Mouse (Mus musculus) hindbrain, embryonic 11.5 days (tissue): ENCODE measurements around the gene Ndst2. TPM values are rescaled to one million over a fixed set of nuclear protein-coding genes. Genes with fewer than 3 reads are reported as not detected.
A peak's percentile ranks its signal among the peaks of the same experiment; 100 is the strongest.

Experiments
- ATAC-seq: fragments of 200-750 bp; cut with Nextera tagmentation; 2 replicates; pipeline ENCODE4 v1.8.0; 2017; ENCODE audit warnings: mild to moderate bottlenecking, moderate TSS enrichment, moderate library complexity; ENCODE audit not compliant: low FRiP score
- DNase-seq: peaks from one replicate; pipeline ENCODE4 v3.0.0-alpha.2; 2015; ENCODE audit warnings: low spot score
- H3K27ac ChIP-seq: fragments of 300-500 bp; sonication (generic); 2 replicates; pipeline ENCODE4 v1.5.1; 2014; ENCODE audit warnings: mild to moderate bottlenecking, low read depth, low read length
- H3K27me3 ChIP-seq: fragments of 300-500 bp; sonication (generic); 2 replicates; pipeline ENCODE4 v1.6.1; 2014; ENCODE audit warnings: mild to moderate bottlenecking, low read length, moderate library complexity, mixed read lengths; ENCODE audit not compliant: control insufficient read depth, insufficient read depth
- H3K36me3 ChIP-seq: fragments of 300-500 bp; sonication (generic); 2 replicates; pipeline ENCODE4 v1.6.1; 2014; ENCODE audit warnings: mild to moderate bottlenecking, low read length, moderate library complexity, mixed read lengths; ENCODE audit not compliant: control insufficient read depth, insufficient read depth
- H3K4me1 ChIP-seq: fragments of 300-500 bp; sonication (generic); replicated peaks from 2 replicates; pipeline ENCODE4 v1.6.1; 2014; ENCODE audit warnings: low read length, mixed read lengths; ENCODE audit not compliant: control insufficient read depth, insufficient read depth
- H3K4me2 ChIP-seq: fragments of 300-500 bp; sonication (generic); replicated peaks from 2 replicates; pipeline ENCODE4 v1.6.1; 2014; ENCODE audit warnings: mild to moderate bottlenecking, low read depth, low read length
- H3K4me3 ChIP-seq: fragments of 300-500 bp; sonication (generic); 2 replicates; pipeline ENCODE4 v1.5.1; 2014; ENCODE audit warnings: low read depth, low read length
- H3K9ac ChIP-seq: fragments of 300-500 bp; sonication (generic); 2 replicates; pipeline ENCODE4 v1.6.1; 2014; ENCODE audit warnings: low read depth, low read length
- H3K9me3 ChIP-seq: fragments of 300-500 bp; sonication (generic); 2 replicates; pipeline ENCODE4 v1.6.1; 2016; ENCODE audit warnings: low read length; ENCODE audit not compliant: control insufficient read depth
- WGBS: fragments of 180-500 bp; shearing (Covaris S2); extraction: QIAGEN DNeasy Blood & Tissue Kit; methylation state at CpG from one replicate; pipeline ENCODE4 v1.1.7; 2014; 5-methylcytosine and 5-hydroxymethylcytosine counted together
- polyA plus RNA-seq: library from polyadenylated mRNA; unstranded; fragments of >200 nt; fragmentation: Nextera tagmentation; extraction: Ambion mirVana; gene quantifications from 2 replicates; pipeline ENCODE4 v1.2.1, GENCODE M21; 2014

Ndst2 gene
- polyA plus RNA-seq, 1 experiment from 2014 or later: 21.0 TPM

DNA sequence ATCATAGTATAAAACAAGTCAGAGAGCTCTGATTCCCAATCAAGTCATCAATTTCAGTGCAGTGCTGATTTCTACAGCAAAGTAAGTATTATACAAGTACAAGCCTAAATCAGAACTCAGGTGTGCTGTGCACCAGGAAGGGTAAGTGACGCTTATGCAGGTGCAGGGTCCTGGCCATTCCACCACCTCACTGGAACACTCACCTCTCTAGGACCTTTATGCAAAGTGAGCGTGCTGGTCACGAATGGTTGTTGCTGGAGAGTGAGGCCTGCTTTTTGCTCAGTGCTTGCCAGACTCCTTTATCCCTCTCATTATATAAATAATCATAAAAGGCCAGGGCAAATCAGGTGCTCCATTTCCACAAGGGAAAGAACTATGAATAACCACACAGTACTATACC is 34.0 kb downstream of the Ndst2 start:
- no peaks in the 10 kb centered on the region for H3K9me3 ChIP-seq
- H3K27me3 ChIP-seq: no peaks in the 10 kb centered on the region
- no peak for ATAC-seq
- WGBS: 82% methylated on average over 3 of the region's 3 CpGs
- no peak overlapping the region for H3K4me2 ChIP-seq
- peaks cover 14% of the 10 kb centered on the region; the same call in 1 of the 2 replicates for H3K4me1 ChIP-seq
- no peak overlapping the region for H3K9ac ChIP-seq
- no peak overlapping the region for H3K4me3 ChIP-seq
- no peaks in the 10 kb centered on the region for H3K36me3 ChIP-seq
- H3K27ac ChIP-seq: no peak overlapping the region
- DNase-seq: no peak

DNA sequence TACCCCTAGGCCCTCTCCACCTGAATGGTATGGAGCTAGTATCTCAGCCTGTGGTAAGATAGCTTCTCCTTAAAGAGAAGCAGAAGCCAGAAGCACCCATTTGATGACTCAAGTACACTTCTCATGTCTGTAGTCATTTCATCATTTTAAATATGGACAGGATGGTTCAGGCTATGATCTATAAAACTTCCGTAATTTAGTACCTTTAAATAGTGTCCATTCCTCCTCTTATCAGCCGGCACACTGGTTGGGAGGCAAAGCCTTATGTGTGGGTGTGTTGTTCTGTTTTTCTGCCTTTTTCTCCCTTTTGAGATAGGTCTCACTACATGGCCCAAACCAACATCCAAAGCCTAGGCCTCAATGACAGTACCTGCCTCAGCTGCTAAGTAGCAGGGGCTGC is 35.8 kb downstream of the Ndst2 start:
- no peak for DNase-seq
- no peak overlapping the region for H3K4me3 ChIP-seq
- ATAC-seq: no peak
- 97% methylated on average over 2 of the region's 2 CpGs for WGBS
- H3K9ac ChIP-seq: no peak overlapping the region
- no peak overlapping the region for H3K27ac ChIP-seq
- peaks cover 14% of the 10 kb centered on the region; the same call in 1 of the 2 replicates for H3K4me1 ChIP-seq
- no peaks in the 10 kb centered on the region for H3K9me3 ChIP-seq
- H3K4me2 ChIP-seq: no peak overlapping the region
- H3K36me3 ChIP-seq: 0 out of 2 replicates have a peak, but pooled peaks cover 4% of the 10 kb centered on the region
- no peaks in the 10 kb centered on the region for H3K27me3 ChIP-seq

DNA sequence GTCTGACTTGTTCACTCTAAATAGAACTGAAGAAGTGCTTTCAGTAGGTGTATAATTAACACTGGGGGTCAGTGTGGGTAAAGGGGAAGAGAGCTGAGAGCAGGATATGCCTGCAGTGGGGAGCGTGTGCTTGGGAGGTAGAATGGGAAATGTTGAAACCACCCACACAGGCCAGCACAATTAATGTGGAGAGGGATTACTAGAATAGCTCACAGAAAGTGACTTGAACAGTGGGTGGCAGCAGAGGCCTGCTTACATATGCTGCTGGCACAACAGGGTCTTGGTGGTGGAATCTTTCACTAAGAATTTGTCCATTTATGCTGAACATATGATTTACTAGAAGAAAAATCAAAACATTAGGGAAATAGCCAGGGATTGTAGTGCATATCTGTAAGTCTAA is 37.4 kb downstream of the Ndst2 start:
- Histone ChIP-seq H3K27ac (no peak overlapping the region), H3K9ac (peak overlapping the region; percentile 34; the same call in 1 of the 2 replicates)
- 23% methylated on average over 1 of the region's 1 CpGs for WGBS

DNA sequence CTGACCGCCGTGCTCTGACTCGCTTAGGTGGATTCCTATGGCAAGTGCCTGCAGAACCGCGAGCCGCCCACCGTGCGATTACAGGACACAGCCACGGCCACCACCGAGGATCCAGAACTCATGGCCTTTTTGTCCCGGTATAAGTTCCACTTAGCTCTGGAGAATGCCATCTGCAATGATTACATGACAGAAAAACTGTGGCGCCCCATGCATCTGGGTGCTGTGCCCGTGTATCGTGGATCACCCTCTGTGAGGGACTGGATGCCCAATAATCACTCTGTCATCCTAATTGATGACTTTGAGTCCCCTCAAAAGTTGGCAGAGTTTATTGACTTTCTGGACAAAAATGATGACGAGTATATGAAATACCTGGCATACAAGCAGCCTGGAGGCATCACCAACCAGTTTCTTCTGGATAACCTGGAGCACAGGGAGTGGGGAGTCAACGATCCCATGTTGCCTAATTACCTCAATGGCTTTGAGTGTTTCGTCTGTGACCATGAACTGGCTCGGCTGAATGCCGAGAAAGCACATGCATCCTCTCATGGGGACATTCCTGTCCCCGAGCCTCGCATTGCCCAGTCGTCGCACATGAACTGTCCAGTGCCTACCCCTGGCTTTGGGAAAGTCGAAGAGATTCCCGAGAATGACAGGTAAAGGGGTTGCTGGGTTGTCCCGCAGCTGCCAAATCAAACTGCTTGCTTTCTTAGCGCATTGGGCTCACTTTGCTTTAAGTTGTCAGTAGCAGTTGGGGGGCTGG is 38.4 kb downstream of the Ndst2 start:
- Histone ChIP-seq H3K4me1 (peaks cover 10% of the 10 kb centered on the region; the same call in 1 of the 2 replicates), H3K36me3 (peaks cover 10% of the 10 kb centered on the region; the same call in 1 of the 2 replicates), H3K9ac (peak overlapping the region; percentile 84), H3K4me2 (peak overlapping the region; percentile 84), H3K9me3 (no peaks in the 10 kb centered on the region), H3K27me3 (no peaks in the 10 kb centered on the region), H3K4me3 (peak overlapping the region; percentile 86), H3K27ac (peak overlapping the region; percentile 96)
- DNase-seq: no peak
- ATAC-seq: no peak
- WGBS: 17% methylated on average over 27 of the region's 27 CpGs

More for the DNA sequence above, 37.4 kb downstream of the Ndst2 start:
- H3K4me3 ChIP-seq: peak overlapping the region; percentile 86
- H3K27me3 ChIP-seq: no peaks in the 10 kb centered on the region
- 0 out of 2 replicates have a peak, but pooled peaks cover 7% of the 10 kb centered on the region for H3K36me3 ChIP-seq
- H3K4me2 ChIP-seq: peak overlapping the region; percentile 84
- DNase-seq (peak; percentile 43), ATAC-seq (no peak)
- H3K9me3 ChIP-seq: no peaks in the 10 kb centered on the region
- peaks cover 14% of the 10 kb centered on the region; the same call in 1 of the 2 replicates for H3K4me1 ChIP-seq

DNA sequence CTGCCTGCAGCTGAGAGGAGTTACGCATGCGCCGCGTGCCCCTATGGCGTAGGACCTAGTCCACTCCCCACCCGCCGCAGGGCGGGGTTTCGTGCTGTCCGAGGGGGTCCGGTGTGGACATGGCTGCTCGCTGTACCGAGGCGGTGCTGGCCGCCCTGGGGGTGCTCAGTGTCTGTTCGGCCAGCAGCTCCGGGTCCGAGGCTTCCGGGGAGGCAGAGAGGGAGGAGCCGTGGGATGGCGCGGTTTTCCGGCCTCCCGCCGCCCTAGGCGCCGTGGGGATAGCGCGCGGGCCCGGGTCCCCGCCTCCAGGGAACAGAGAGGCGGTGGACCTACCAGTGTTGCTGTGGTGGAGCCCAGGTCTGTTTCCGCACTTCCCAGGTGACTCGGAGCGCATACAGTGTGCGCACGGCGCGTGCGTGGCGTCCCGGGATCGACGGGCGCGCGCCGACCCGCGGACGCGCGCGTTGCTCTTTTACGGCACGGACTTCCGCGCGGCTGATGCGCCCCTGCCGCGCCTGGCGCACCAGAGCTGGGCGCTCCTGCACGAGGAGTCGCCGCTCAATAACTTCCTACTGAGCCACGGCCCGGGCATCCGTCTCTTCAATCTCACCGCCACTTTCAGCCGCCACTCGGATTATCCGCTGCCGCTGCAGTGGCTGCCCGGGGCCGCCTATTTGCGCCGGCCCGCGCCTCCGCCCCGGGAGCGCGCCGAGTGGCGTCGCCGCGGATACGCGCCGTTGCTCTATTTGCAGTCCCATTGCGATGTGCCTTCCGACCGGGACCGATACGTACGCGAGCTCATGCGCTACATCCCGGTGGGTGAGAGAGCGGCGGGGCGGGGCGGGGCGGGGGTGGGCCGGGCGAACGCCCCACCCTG is 39.2 kb downstream of the Ndst2 start, which contains the start of gene Fut11:
Gene Fut11 (plus strand): TSS at position 85 of the 877 bp plus-strand sequence.
- peak; percentile 95 for ATAC-seq
- under 1% methylated on average over 107 of the region's 111 CpGs for WGBS

DNA sequence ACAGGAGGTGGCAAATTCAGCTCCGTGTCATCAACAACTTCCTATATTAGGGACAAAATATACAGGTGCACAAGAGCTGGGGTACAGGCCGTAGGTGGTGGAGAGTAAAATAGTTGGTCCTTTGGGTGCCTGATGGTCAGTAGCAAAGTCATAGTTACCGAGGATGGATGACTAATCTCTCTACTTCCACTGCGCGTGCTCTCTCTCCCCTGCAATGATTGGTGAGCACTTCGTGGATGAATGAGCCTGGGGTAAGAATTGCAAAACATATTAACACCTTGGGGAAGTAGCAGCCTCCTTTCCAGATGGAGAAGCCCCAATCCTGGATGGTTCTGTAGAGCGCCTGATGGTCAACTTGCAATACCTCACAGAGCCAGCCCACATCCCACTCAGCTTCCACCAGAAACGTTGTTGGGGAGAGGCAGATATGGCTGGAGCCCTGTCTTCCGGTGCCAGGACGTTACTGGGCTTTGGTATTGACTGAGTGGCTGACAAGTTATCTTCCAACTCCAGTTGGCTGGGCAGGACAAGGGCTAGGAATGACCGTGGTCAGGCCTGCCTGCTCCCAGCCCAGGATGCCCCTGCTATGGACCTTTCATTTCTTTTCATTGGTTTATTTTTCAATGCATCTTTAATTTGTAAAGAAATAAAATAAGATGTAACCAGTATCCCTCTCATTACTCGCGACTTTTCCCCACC is 40.0 kb downstream of the Ndst2 start:
- ATAC-seq: peak; percentile 60
- DNase-seq: no peak
- Histone ChIP-seq H3K36me3 (peaks cover 16% of the 10 kb centered on the region; the same call in 1 of the 2 replicates), H3K4me1 (peaks cover 10% of the 10 kb centered on the region; the same call in 1 of the 2 replicates), H3K9me3 (no peaks in the 10 kb centered on the region), H3K4me3 (peak overlapping the region; percentile 86), H3K9ac (peak overlapping the region; percentile 84), H3K27me3 (no peaks in the 10 kb centered on the region), H3K4me2 (peak overlapping the region; percentile 84), H3K27ac (peak overlapping the region; percentile 96)
- 48% methylated on average over 13 of the region's 13 CpGs for WGBS

More for the DNA sequence above, 39.2 kb downstream of the Ndst2 start, which contains the start of gene Fut11:
- peak within 1 kb of the TSS; percentile 96 for H3K27ac ChIP-seq
- H3K4me2 ChIP-seq: peak within 1 kb of the TSS; percentile 84
- peak; percentile 92 for DNase-seq
- peaks cover 10% of the 10 kb centered on the region; the same call in 1 of the 2 replicates for H3K4me1 ChIP-seq
- no peaks in the 10 kb centered on the region for H3K9me3 ChIP-seq
- peak within 1 kb of the TSS; percentile 84 for H3K9ac ChIP-seq
- H3K36me3 ChIP-seq: peaks cover 12% of the 10 kb centered on the region; the same call in 1 of the 2 replicates
- no peaks in the 10 kb centered on the region for H3K27me3 ChIP-seq
- peak within 1 kb of the TSS; percentile 86 for H3K4me3 ChIP-seq

DNA sequence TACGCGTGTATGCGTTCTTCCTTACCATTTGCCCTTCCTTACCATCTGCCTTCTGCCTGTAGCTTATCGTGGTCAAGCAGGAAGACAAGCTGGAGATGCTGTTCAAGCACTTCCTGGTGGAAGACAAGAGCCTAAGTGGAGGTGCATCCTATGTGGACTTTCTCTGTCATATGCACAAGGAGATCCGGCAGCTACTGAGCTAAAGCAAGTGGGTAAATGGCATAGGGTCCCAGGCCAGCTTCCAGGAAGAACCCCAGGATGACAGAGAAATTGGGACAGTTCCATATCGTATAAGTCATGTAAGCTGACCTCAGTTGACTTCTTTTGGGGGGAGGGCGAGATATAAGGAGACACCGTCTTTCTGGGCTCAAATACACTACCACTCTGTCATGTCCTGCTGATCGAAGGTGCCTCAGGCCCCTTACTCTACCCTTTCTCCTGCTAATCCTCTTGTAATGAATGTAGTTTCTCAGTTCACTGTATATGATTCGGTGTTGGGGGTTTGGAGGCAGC is 40.7 kb downstream of the Ndst2 start:
- Histone ChIP-seq H3K27ac (no peak overlapping the region), H3K9me3 (no peaks in the 10 kb centered on the region), H3K27me3 (no peaks in the 10 kb centered on the region), H3K9ac (no peak overlapping the region), H3K4me3 (no peak overlapping the region), H3K36me3 (peaks cover 18% of the 10 kb centered on the region; the same call in 1 of the 2 replicates), H3K4me1 (peaks cover 10% of the 10 kb centered on the region; the same call in 1 of the 2 replicates), H3K4me2 (no peak overlapping the region)
- WGBS: 91% methylated on average over 10 of the region's 10 CpGs
- DNase-seq (no peak), ATAC-seq (no peak)

DNA sequence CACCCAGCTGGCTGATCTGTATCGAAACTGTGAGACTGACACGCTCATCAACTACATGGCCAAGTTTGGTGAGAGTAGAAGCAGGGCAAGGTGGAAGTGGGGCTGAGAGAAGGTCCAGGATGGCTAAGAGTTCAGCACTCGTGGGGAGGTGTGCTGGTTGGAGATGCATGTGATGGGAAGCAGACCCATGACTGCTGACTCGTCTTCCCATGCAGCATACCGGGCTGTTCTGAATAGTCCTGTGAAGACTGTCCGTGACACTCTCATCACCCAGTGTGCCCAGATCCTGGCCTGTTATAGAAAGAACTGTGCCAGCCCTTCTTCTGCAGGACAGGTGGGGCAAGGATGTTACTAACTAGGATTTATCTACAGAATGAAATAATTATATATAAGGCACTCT is 42.6 kb downstream of the Ndst2 start:
- Histone ChIP-seq H3K4me3 (no peak overlapping the region), H3K4me2 (no peak overlapping the region), H3K9me3 (no peaks in the 10 kb centered on the region), H3K27me3 (no peaks in the 10 kb centered on the region), H3K27ac (no peak overlapping the region), H3K4me1 (peaks cover 7% of the 10 kb centered on the region; the same call in 1 of the 2 replicates), H3K36me3 (peaks cover 20% of the 10 kb centered on the region; the same call in 1 of the 2 replicates), H3K9ac (no peak overlapping the region)
- ATAC-seq (no peak), DNase-seq (no peak)
- 90% methylated on average over 6 of the region's 6 CpGs for WGBS
